Mouse (Mus musculus) B cell, adult 2 months (primary cell): Measurements from ENCODE around the gene Actr3.
"Not testable (repeated sequence)": the region's sequence is repeated elsewhere in the genome, so short reads cannot be mapped to it uniquely, and the experiment has no call there.

Experiments
- DNase-seq, 2 experiments: peaks; one replicate each; pipeline ENCODE4 v3.0.0; 2022

Actr3 gene

GRCm38 (mm10) chr1:125437927-125438326 lies 2.4 kb upstream of the Actr3 start:
- peak; percentile 40 to 44 for DNase-seq

- DNase-seq: no peak
These were observed 1.6 kb upstream of the Actr3 start for GRCm38 (mm10) chr1:125437161-125437560.

GRCm38 (mm10) chr1:125435018-125435368 lies 534 bp downstream of the Actr3 start:
- no peak for DNase-seq

- DNase-seq: peak; percentile 80 to 83
These were observed 984 bp downstream of the Actr3 start for GRCm38 (mm10) chr1:125434485-125435001.

- DNase-seq: no peak
These were observed 4.2 kb downstream of the Actr3 start for GRCm38 (mm10) chr1:125431286-125431685.

GRCm38 (mm10) chr1:125430737-125431136 lies 4.8 kb downstream of the Actr3 start:
- DNase-seq: peak in 1 of 2 experiments; percentile 21

GRCm38 (mm10) chr1:125429984-125430383 lies 5.5 kb downstream of the Actr3 start:
- no peak for DNase-seq

GRCm38 (mm10) chr1:125428315-125428714 lies 7.2 kb downstream of the Actr3 start:
- no peak for DNase-seq

- peak in 1 of 2 experiments; percentile 37 for DNase-seq
These were observed 9.0 kb downstream of the Actr3 start for GRCm38 (mm10) chr1:125426387-125427045.

GRCm38 (mm10) chr1:125419906-125420305 lies 15.6 kb downstream of the Actr3 start:
- no peak for DNase-seq

GRCm38 (mm10) chr1:125418732-125419131 lies 16.8 kb downstream of the Actr3 start:
- DNase-seq: no peak

- no peak for DNase-seq
These were observed 28.3 kb downstream of the Actr3 start for GRCm38 (mm10) chr1:125407220-125407619.

- DNase-seq: no peak
These were observed 40.1 kb downstream of the Actr3 start for GRCm38 (mm10) chr1:125395391-125395790.

- not testable (repeated sequence) for DNase-seq
These were observed 42.2 kb downstream of the Actr3 start for GRCm38 (mm10) chr1:125393324-125393723.

- peak in 1 of 2 experiments; percentile 3 for DNase-seq
These were observed 45.3 kb downstream of the Actr3 start for GRCm38 (mm10) chr1:125390065-125390754.

GRCm38 (mm10) chr1:125389634-125390033 lies 45.9 kb downstream of the Actr3 start:
- DNase-seq: peak in 1 of 2 experiments; percentile 5

GRCm38 (mm10) chr1:125388370-125388769 lies 47.2 kb downstream of the Actr3 start:
- no peak for DNase-seq

- no peak for DNase-seq
These were observed 49.3 kb downstream of the Actr3 start for GRCm38 (mm10) chr1:125386217-125386616.

- DNase-seq: peak; percentile 74 to 75
These were observed 52.9 kb downstream of the Actr3 start for GRCm38 (mm10) chr1:125382622-125383021.

- no peak for DNase-seq
These were observed 56.6 kb downstream of the Actr3 start for GRCm38 (mm10) chr1:125378889-125379288.

- no peak for DNase-seq
These were observed 62.7 kb downstream of the Actr3 start for GRCm38 (mm10) chr1:125372855-125373254.

- DNase-seq: peak; percentile 59 to 61
These were observed 64.7 kb downstream of the Actr3 start for GRCm38 (mm10) chr1:125370779-125371178.

GRCm38 (mm10) chr1:125365576-125365975 lies 70.0 kb downstream of the Actr3 start:
- DNase-seq: no peak

GRCm38 (mm10) chr1:125351416-125352037 lies 84.0 kb downstream of the Actr3 start:
- DNase-seq: no peak
